Mouse (Mus musculus): ENCODE measurements around the gene Psmd13. TPM values are rescaled to one million over a fixed set of nuclear protein-coding genes. Genes with fewer than 3 reads are reported as not detected.

The Psmd13 gene
- polyA plus RNA-seq, 1 experiment from 2014 or later: 242 TPM

GRCm38 (mm10) chr7:140894031-140894430, 12.3 kb downstream of the Psmd13 start:
- Histone ChIP-seq H3K4me3 (ENCODE audit: low read depth, low read length) (no peak overlapping the region), H3K27ac (ENCODE audit: low read depth, low read length) (no peak overlapping the region), H3K9ac (ENCODE audit: low read length) (no peak overlapping the region), H3K27me3 (ENCODE audit: control insufficient read depth, insufficient read depth, low read length) (no peaks in the 10 kb centered on the region), H3K4me2 (ENCODE audit: low read depth, low read length, severe bottlenecking) (no peak overlapping the region), H3K4me1 (replicated peaks; ENCODE audit: control insufficient read depth, insufficient read depth, low read length) (no peaks in the 10 kb centered on the region), H3K36me3 (ENCODE audit: control insufficient read depth, insufficient read depth, low read length) (peaks cover 15% of the 10 kb centered on the region; the same call in 1 of the 2 replicates), H3K9me3 (ENCODE audit: control insufficient read depth, low read length) (no peaks in the 10 kb centered on the region)
- 90% methylated on average over 7 of the region's 7 CpGs for WGBS
- ATAC-seq (replicated peaks; ENCODE audit: low FRiP score) (no peak), DNase-seq (ENCODE audit: low spot score) (no peak)

- Histone ChIP-seq H3K9me3 (ENCODE audit: control insufficient read depth, low read length) (no peaks in the 10 kb centered on the region), H3K27me3 (ENCODE audit: control insufficient read depth, insufficient read depth, low read length) (no peaks in the 10 kb centered on the region), H3K27ac (ENCODE audit: low read depth, low read length) (no peak overlapping the region), H3K4me2 (ENCODE audit: low read depth, low read length, severe bottlenecking) (no peak overlapping the region), H3K9ac (ENCODE audit: low read length) (no peak overlapping the region), H3K36me3 (ENCODE audit: control insufficient read depth, insufficient read depth, low read length) (peaks cover 16% of the 10 kb centered on the region; the same call in 1 of the 2 replicates), H3K4me3 (ENCODE audit: low read depth, low read length) (no peak overlapping the region), H3K4me1 (replicated peaks; ENCODE audit: control insufficient read depth, insufficient read depth, low read length) (no peaks in the 10 kb centered on the region)
- DNase-seq (ENCODE audit: low spot score) (no peak), ATAC-seq (replicated peaks; ENCODE audit: low FRiP score) (no peak)
- WGBS: over 99% methylated on average over 3 of the region's 3 CpGs
These were observed 12.8 kb downstream of the Psmd13 start for GRCm38 (mm10) chr7:140894611-140895010.

- no peaks in the 10 kb centered on the region for H3K27me3 ChIP-seq (ENCODE audit: control insufficient read depth, insufficient read depth, low read length)
- no peak for ATAC-seq (replicated peaks; ENCODE audit: low FRiP score)
- H3K27ac ChIP-seq (ENCODE audit: low read depth, low read length): no peak overlapping the region
- 88% methylated on average over 7 of the region's 7 CpGs for WGBS
- H3K4me1 ChIP-seq (replicated peaks; ENCODE audit: control insufficient read depth, insufficient read depth, low read length): no peaks in the 10 kb centered on the region
- no peak overlapping the region for H3K4me2 ChIP-seq (ENCODE audit: low read depth, low read length, severe bottlenecking)
- no peaks in the 10 kb centered on the region for H3K9me3 ChIP-seq (ENCODE audit: control insufficient read depth, low read length)
- H3K36me3 ChIP-seq (ENCODE audit: control insufficient read depth, insufficient read depth, low read length): peaks cover 13% of the 10 kb centered on the region; the same call in 1 of the 2 replicates
- no peak for DNase-seq (ENCODE audit: low spot score)
- no peak overlapping the region for H3K9ac ChIP-seq (ENCODE audit: low read length)
- H3K4me3 ChIP-seq (ENCODE audit: low read depth, low read length): no peak overlapping the region
These were observed 16.1 kb downstream of the Psmd13 start for GRCm38 (mm10) chr7:140897863-140898262.

GRCm38 (mm10) chr7:140899121-140899520, 17.4 kb downstream of the Psmd13 start:
- DNase-seq (ENCODE audit: low spot score) (no peak), ATAC-seq (replicated peaks; ENCODE audit: low FRiP score) (no peak)
- Histone ChIP-seq H3K9me3 (ENCODE audit: control insufficient read depth, low read length) (no peaks in the 10 kb centered on the region), H3K27me3 (ENCODE audit: control insufficient read depth, insufficient read depth, low read length) (no peaks in the 10 kb centered on the region), H3K36me3 (ENCODE audit: control insufficient read depth, insufficient read depth, low read length) (peaks cover 13% of the 10 kb centered on the region; the same call in 1 of the 2 replicates), H3K4me1 (replicated peaks; ENCODE audit: control insufficient read depth, insufficient read depth, low read length) (no peaks in the 10 kb centered on the region), H3K4me3 (ENCODE audit: low read depth, low read length) (no peak overlapping the region), H3K4me2 (ENCODE audit: low read depth, low read length, severe bottlenecking) (no peak overlapping the region), H3K27ac (ENCODE audit: low read depth, low read length) (no peak overlapping the region), H3K9ac (ENCODE audit: low read length) (no peak overlapping the region)
- 83% methylated on average over 3 of the region's 3 CpGs for WGBS

- H3K36me3 ChIP-seq (ENCODE audit: control insufficient read depth, insufficient read depth, low read length): peaks cover 13% of the 10 kb centered on the region; the same call in 1 of the 2 replicates
- H3K9me3 ChIP-seq (ENCODE audit: control insufficient read depth, low read length): no peaks in the 10 kb centered on the region
- H3K4me3 ChIP-seq (ENCODE audit: low read depth, low read length): no peak within 1 kb of the TSS
- no peaks in the 10 kb centered on the region for H3K27me3 ChIP-seq (ENCODE audit: control insufficient read depth, insufficient read depth, low read length)
- H3K9ac ChIP-seq (ENCODE audit: low read length): no peak within 1 kb of the TSS
- DNase-seq (ENCODE audit: low spot score) (no peak), ATAC-seq (replicated peaks; ENCODE audit: low FRiP score) (no peak)
- 85% methylated on average over 10 of the region's 10 CpGs for WGBS
- no peak within 1 kb of the TSS for H3K27ac ChIP-seq (ENCODE audit: low read depth, low read length)
- H3K4me1 ChIP-seq (replicated peaks; ENCODE audit: control insufficient read depth, insufficient read depth, low read length): no peaks in the 10 kb centered on the region
- no peak within 1 kb of the TSS for H3K4me2 ChIP-seq (ENCODE audit: low read depth, low read length, severe bottlenecking)
These were observed 18.5 kb downstream of the Psmd13 start, which contains the start of gene Cox8b for GRCm38 (mm10) chr7:140900220-140900619. Cox8b (minus strand) TSS chr7:140900446.

GRCm38 (mm10) chr7:140902036-140902875, 20.5 kb downstream of the Psmd13 start:
- 66% methylated on average over 15 of the region's 15 CpGs for WGBS
- Histone ChIP-seq H3K27me3 (ENCODE audit: control insufficient read depth, insufficient read depth, low read length) (no peaks in the 10 kb centered on the region), H3K4me2 (ENCODE audit: low read depth, low read length, severe bottlenecking) (no peak overlapping the region), H3K9ac (ENCODE audit: low read length) (no peak overlapping the region), H3K4me1 (replicated peaks; ENCODE audit: control insufficient read depth, insufficient read depth, low read length) (no peaks in the 10 kb centered on the region), H3K4me3 (ENCODE audit: low read depth, low read length) (no peak overlapping the region), H3K9me3 (ENCODE audit: control insufficient read depth, low read length) (no peaks in the 10 kb centered on the region), H3K36me3 (ENCODE audit: control insufficient read depth, insufficient read depth, low read length) (peaks cover 10% of the 10 kb centered on the region; the same call in 1 of the 2 replicates), H3K27ac (ENCODE audit: low read depth, low read length) (no peak overlapping the region)
- ATAC-seq (replicated peaks; ENCODE audit: low FRiP score) (no peak), DNase-seq (ENCODE audit: low spot score) (no peak)

- H3K4me1 ChIP-seq (replicated peaks; ENCODE audit: control insufficient read depth, insufficient read depth, low read length): no peaks in the 10 kb centered on the region
- H3K4me3 ChIP-seq (ENCODE audit: low read depth, low read length): no peak overlapping the region
- no peak overlapping the region for H3K27ac ChIP-seq (ENCODE audit: low read depth, low read length)
- 27% methylated on average over 13 of the region's 13 CpGs for WGBS
- H3K4me2 ChIP-seq (ENCODE audit: low read depth, low read length, severe bottlenecking): no peak overlapping the region
- no peaks in the 10 kb centered on the region for H3K27me3 ChIP-seq (ENCODE audit: control insufficient read depth, insufficient read depth, low read length)
- H3K36me3 ChIP-seq (ENCODE audit: control insufficient read depth, insufficient read depth, low read length): peaks cover 6% of the 10 kb centered on the region; the same call in 1 of the 2 replicates
- peak overlapping the region; percentile 27; the same call in 1 of the 2 replicates for H3K9ac ChIP-seq (ENCODE audit: low read length)
- peak; percentile 72 for ATAC-seq (replicated peaks; ENCODE audit: low FRiP score)
- no peaks in the 10 kb centered on the region for H3K9me3 ChIP-seq (ENCODE audit: control insufficient read depth, low read length)
- peak; percentile 86 for DNase-seq (ENCODE audit: low spot score)
These were observed 21.4 kb downstream of the Psmd13 start for GRCm38 (mm10) chr7:140903212-140903611.

GRCm38 (mm10) chr7:140905642-140906081, 23.9 kb downstream of the Psmd13 start:
- Histone ChIP-seq H3K4me1 (replicated peaks; ENCODE audit: control insufficient read depth, insufficient read depth, low read length) (peaks cover 3% of the 10 kb centered on the region; the same call in 1 of the 2 replicates), H3K4me3 (ENCODE audit: low read depth, low read length) (no peak overlapping the region), H3K9ac (ENCODE audit: low read length) (no peak overlapping the region), H3K9me3 (ENCODE audit: control insufficient read depth, low read length) (no peaks in the 10 kb centered on the region), H3K36me3 (ENCODE audit: control insufficient read depth, insufficient read depth, low read length) (no peaks in the 10 kb centered on the region), H3K4me2 (ENCODE audit: low read depth, low read length, severe bottlenecking) (no peak overlapping the region), H3K27ac (ENCODE audit: low read depth, low read length) (no peak overlapping the region), H3K27me3 (ENCODE audit: control insufficient read depth, insufficient read depth, low read length) (no peaks in the 10 kb centered on the region)
- ATAC-seq (replicated peaks; ENCODE audit: low FRiP score): no peak
- 91% methylated on average over 2 of the region's 2 CpGs for WGBS
- DNase-seq (ENCODE audit: low spot score): no peak

Data from forebrain, embryonic 11.5 days (tissue).